Mouse (Mus musculus) heart, embryonic 10.5 days (tissue): ENCODE results near the gene Capn2. TPM values are rescaled to one million over a fixed set of nuclear protein-coding genes. Genes with fewer than 3 reads are reported as not detected.

Experiments used
- DNase-seq: peaks from one replicate; pipeline ENCODE4 v3.0.0-alpha.2; 2017; ENCODE audit warnings: low spot score
- H3K27ac ChIP-seq: fragments of 300-500 bp; sonication (generic); 2 replicates; pipeline ENCODE4 v1.5.1; 2016; ENCODE audit warnings: mild to moderate bottlenecking
- H3K27me3 ChIP-seq: fragments of 300-500 bp; sonication (generic); 2 replicates; pipeline ENCODE4 v1.6.1; 2016; ENCODE audit warnings: mild to moderate bottlenecking; ENCODE audit not compliant: poor library complexity, insufficient read depth, severe bottlenecking
- H3K36me3 ChIP-seq: fragments of 300-500 bp; sonication (generic); 2 replicates; pipeline ENCODE4 v1.6.1; 2016; ENCODE audit warnings: mild to moderate bottlenecking, moderate library complexity
- H3K4me1 ChIP-seq: fragments of 300-500 bp; sonication (generic); 2 replicates; pipeline ENCODE4 v1.6.1; 2016; ENCODE audit warnings: mild to moderate bottlenecking
- H3K4me3 ChIP-seq: fragments of 300-500 bp; sonication (generic); 2 replicates; pipeline ENCODE4 v1.5.1; 2016; ENCODE audit warnings: mild to moderate bottlenecking, moderate library complexity
- H3K9me3 ChIP-seq: fragments of 300-500 bp; sonication (generic); 2 replicates; pipeline ENCODE4 v1.6.1; 2016; ENCODE audit warnings: mild to moderate bottlenecking, moderate library complexity
- WGBS: fragments of 180-500 bp; shearing (Covaris S2); methylation state at CpG from one replicate; pipeline ENCODE4 v1.1.7; 2016; 5-methylcytosine and 5-hydroxymethylcytosine counted together
- polyA plus RNA-seq: library from polyadenylated mRNA; unstranded; fragments of >200 nt; fragmentation: Nextera tagmentation; extraction: Ambion mirVana; gene quantifications from 2 replicates; pipeline ENCODE4 v1.2.1, GENCODE M21; 2016

The Capn2 gene
- polyA plus RNA-seq, 1 experiment from 2014 or later: 96.0 TPM

DNA sequence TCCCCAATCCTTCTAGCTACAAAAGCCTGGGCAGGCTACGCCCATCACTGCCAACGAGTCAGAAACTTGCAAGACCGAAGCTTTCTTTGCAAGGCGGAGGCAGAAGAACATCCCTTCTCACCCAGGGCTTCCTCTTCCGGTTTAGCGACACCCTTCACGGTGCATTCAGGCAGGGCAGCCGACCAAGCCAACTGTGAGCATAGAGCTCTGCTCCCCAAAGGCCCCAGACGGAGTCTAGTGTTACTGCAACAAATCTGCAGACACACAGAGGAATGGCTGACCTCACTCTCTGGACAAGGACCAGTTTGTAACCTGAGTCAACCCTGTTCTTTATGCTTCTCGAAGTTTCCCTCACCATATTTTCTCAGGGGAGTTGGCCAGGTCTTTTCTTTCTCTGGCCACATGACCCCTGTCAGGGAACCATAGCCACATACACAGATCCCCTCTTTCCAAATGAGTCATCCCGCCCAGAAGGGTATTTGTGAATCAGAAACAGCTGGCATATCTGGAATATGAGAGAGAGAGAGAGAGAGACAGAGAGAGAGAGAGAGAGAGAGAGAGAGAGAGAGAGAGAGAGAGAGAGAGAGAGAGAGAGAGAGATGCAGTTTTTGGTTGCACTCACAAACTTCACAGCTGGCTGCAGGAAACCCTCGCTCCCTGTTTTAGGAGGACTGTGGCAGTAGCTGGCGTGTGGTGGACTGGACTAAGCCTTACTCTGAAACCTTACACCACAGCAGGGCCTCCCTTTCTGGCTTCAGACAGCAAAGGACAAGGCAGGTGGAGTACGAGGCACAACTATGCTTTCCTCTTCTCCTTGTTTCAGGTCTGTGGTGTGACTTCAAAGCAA is 2.9 kb upstream of the Capn2 start:
- peaks cover 9% of the 10 kb centered on the region; the same call in 1 of the 2 replicates for H3K27me3 ChIP-seq
- peaks cover 54% of the 10 kb centered on the region for H3K4me1 ChIP-seq
- peak; percentile 82 for DNase-seq
- H3K36me3 ChIP-seq: 0 out of 2 replicates have a peak, but pooled peaks cover 2% of the 10 kb centered on the region
- WGBS: 18% methylated on average over 14 of the region's 14 CpGs
- H3K27ac ChIP-seq: peak overlapping the region; percentile 78
- no peaks in the 10 kb centered on the region for H3K9me3 ChIP-seq
- H3K4me3 ChIP-seq: peak overlapping the region; percentile 25

- Histone ChIP-seq H3K9me3 (no peaks in the 10 kb centered on the region), H3K4me1 (peaks cover 57% of the 10 kb centered on the region), H3K27me3 (peaks cover 9% of the 10 kb centered on the region; the same call in 1 of the 2 replicates), H3K36me3 (peaks cover 6% of the 10 kb centered on the region), H3K4me3 (no peak overlapping the region), H3K27ac (peak overlapping the region; percentile 78)
- no peak for DNase-seq
- 59% methylated on average over 5 of the region's 5 CpGs for whole genome bisulfite sequencing
Measured at GRCm38 (mm10) chr1:182519341-182519740, 1.9 kb upstream of the Capn2 start.

DNA sequence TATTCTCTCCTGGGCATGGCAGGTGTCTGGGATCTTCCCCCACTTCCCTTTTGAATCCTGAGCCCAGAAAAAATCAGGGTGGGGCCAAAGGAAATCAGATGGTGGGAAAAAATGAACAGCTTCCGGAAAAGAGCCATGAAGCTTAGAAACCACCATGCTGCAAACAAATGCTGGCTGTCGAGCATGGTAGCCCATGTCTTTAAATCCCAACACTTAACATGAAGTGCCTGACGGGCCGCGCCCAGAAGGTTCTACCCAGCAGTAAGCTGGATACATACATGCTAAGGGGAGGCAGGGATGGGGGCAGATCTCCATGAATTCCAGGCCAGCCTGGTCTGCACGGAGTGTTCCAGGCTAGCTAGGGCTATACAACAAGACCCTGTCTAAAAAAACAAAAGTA is 1.4 kb upstream of the Capn2 start:
- H3K4me1 ChIP-seq: peaks cover 59% of the 10 kb centered on the region
- peaks cover 6% of the 10 kb centered on the region for H3K36me3 ChIP-seq
- H3K9me3 ChIP-seq: no peaks in the 10 kb centered on the region
- peak overlapping the region; percentile 78; the same call in 1 of the 2 replicates for H3K27ac ChIP-seq
- WGBS: 83% methylated on average over 6 of the region's 6 CpGs
- peaks cover 9% of the 10 kb centered on the region; the same call in 1 of the 2 replicates for H3K27me3 ChIP-seq
- no peak for DNase-seq
- H3K4me3 ChIP-seq: no peak overlapping the region

- Histone ChIP-seq H3K4me3 (peak overlapping the region; percentile 89; the same call in 1 of the 2 replicates), H3K4me1 (peaks cover 63% of the 10 kb centered on the region), H3K27me3 (peaks cover 9% of the 10 kb centered on the region; the same call in 1 of the 2 replicates), H3K27ac (no peak overlapping the region), H3K36me3 (peaks cover 7% of the 10 kb centered on the region), H3K9me3 (no peaks in the 10 kb centered on the region)
- 61% methylated on average over 10 of the region's 10 CpGs for WGBS
- no peak for DNase-seq
Measured at GRCm38 (mm10) chr1:182518143-182518680, 804 bp upstream of the Capn2 start.

DNA sequence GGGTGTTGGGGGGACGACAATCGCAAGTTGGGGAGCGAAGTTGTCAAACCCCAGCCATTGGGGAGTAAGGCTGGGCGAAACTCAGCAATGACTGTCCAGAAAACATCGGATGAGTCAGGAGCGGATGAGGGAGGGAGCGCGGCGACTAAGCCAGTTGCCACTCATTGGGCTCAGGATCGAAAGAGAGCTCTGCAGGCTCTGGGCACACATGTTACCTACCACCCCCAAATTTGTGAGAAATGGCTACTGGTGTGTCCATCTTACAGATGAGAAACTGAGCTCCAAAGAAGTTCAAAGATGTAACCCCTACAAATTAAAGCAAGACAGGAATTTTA is 236 bp upstream of the Capn2 start:
- H3K4me1 ChIP-seq: peaks cover 68% of the 10 kb centered on the region
- no peaks in the 10 kb centered on the region for H3K9me3 ChIP-seq
- peak overlapping the region; percentile 98 for H3K27ac ChIP-seq
- WGBS: under 1% methylated on average over 10 of the region's 10 CpGs
- peaks cover 9% of the 10 kb centered on the region; the same call in 1 of the 2 replicates for H3K27me3 ChIP-seq
- H3K36me3 ChIP-seq: peaks cover 12% of the 10 kb centered on the region
- peak overlapping the region; percentile 89 for H3K4me3 ChIP-seq
- DNase-seq: no peak

- WGBS: 85% methylated on average over 10 of the region's 10 CpGs
- no peak for DNase-seq
- peaks cover 70% of the 10 kb centered on the region for H3K4me1 ChIP-seq
Measured at GRCm38 (mm10) chr1:182514803-182515590, 2.4 kb downstream of the Capn2 start.

DNA sequence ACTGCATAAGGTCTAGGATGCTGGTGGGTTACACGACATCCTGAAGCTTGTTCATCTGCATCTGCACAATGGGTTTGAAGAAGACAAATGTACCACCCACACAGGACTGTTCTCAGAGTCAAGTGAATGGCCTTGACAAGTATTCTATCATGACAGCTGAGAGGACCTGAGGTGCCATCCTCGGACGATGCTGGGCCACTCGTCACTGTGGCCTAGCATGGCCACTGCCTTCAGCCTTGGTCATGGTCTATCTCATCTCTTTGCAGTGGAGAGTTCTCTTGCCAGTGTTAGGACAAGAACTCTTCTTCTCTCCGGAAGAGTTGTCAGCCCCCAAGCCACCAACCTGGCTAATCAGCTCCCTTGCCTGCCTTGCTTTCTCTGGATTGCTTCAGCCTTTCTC is 3.7 kb downstream of the Capn2 start:
- no peaks in the 10 kb centered on the region for H3K9me3 ChIP-seq
- H3K27me3 ChIP-seq: peaks cover 7% of the 10 kb centered on the region; the same call in 1 of the 2 replicates
- H3K4me1 ChIP-seq: peaks cover 70% of the 10 kb centered on the region
- no peak for DNase-seq
- H3K36me3 ChIP-seq: peaks cover 50% of the 10 kb centered on the region
- WGBS: 75% methylated on average over 5 of the region's 5 CpGs
- H3K27ac ChIP-seq: no peak overlapping the region
- no peak overlapping the region for H3K4me3 ChIP-seq

More at GRCm38 (mm10) chr1:182514803-182515590, 2.4 kb downstream of the Capn2 start:
- Histone ChIP-seq H3K27ac (no peak overlapping the region), H3K27me3 (peaks cover 9% of the 10 kb centered on the region; the same call in 1 of the 2 replicates), H3K9me3 (no peaks in the 10 kb centered on the region), H3K36me3 (peaks cover 39% of the 10 kb centered on the region), H3K4me3 (no peak overlapping the region)

- Histone ChIP-seq H3K27ac (no peak overlapping the region), H3K4me3 (no peak overlapping the region), H3K9me3 (no peaks in the 10 kb centered on the region), H3K27me3 (no peaks in the 10 kb centered on the region), H3K4me1 (peaks cover 66% of the 10 kb centered on the region), H3K36me3 (peaks cover 50% of the 10 kb centered on the region)
- DNase-seq: no peak
- 76% methylated on average over 5 of the region's 5 CpGs for WGBS
Measured at GRCm38 (mm10) chr1:182512901-182513410, 4.5 kb downstream of the Capn2 start.

DNA sequence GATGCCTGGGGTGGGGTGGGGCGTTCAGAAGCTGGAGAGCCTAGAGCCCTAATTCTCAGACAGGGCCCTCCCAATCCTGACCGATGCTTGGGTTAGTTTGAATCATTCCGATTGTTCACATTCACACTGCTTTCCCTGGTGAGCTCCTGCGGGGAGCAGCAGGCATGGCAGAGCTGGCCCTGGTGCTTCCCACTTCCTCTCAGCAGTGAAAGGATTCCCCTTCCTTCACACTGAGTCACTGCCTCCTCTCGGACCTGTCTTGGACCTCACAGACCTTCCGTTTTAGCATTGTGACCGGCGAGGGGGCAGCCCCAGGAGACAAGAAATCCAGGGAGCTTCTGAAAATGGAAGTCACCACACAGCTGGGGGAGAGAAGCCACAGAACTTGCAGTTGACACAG is 5.6 kb downstream of the Capn2 start:
- Histone ChIP-seq H3K4me1 (peaks cover 58% of the 10 kb centered on the region), H3K27ac (peak overlapping the region; percentile 32; the same call in 1 of the 2 replicates), H3K9me3 (no peaks in the 10 kb centered on the region), H3K27me3 (no peaks in the 10 kb centered on the region), H3K4me3 (no peak overlapping the region), H3K36me3 (peaks cover 50% of the 10 kb centered on the region)
- no peak for DNase-seq
- 65% methylated on average over 8 of the region's 8 CpGs for WGBS

DNA sequence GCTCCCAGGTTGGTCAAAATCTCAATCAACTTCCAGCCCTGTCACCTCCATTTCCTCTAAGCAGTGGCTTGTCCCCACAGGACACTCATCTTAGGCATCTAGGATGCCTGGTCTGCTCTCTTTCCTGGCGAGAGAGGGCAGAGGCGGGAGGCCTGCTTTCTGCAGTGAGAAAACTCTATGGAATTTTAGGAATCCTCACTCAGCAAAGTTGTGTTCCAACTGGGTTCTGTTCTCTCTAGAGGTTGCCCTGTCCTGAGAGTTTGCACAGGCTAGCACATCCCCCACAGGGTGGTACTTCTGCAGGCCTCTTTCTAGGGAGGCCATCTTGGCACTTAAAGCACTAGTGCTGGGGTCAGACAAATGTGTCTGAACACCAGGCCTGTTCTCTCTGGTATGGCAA is 6.3 kb downstream of the Capn2 start:
- no peak for DNase-seq
- Histone ChIP-seq H3K9me3 (no peaks in the 10 kb centered on the region), H3K36me3 (peaks cover 50% of the 10 kb centered on the region), H3K27ac (peak overlapping the region; percentile 47; the same call in 1 of the 2 replicates), H3K4me1 (peaks cover 57% of the 10 kb centered on the region), H3K27me3 (no peaks in the 10 kb centered on the region), H3K4me3 (no peak overlapping the region)
- WGBS: 44% methylated on average over 2 of the region's 2 CpGs

DNA sequence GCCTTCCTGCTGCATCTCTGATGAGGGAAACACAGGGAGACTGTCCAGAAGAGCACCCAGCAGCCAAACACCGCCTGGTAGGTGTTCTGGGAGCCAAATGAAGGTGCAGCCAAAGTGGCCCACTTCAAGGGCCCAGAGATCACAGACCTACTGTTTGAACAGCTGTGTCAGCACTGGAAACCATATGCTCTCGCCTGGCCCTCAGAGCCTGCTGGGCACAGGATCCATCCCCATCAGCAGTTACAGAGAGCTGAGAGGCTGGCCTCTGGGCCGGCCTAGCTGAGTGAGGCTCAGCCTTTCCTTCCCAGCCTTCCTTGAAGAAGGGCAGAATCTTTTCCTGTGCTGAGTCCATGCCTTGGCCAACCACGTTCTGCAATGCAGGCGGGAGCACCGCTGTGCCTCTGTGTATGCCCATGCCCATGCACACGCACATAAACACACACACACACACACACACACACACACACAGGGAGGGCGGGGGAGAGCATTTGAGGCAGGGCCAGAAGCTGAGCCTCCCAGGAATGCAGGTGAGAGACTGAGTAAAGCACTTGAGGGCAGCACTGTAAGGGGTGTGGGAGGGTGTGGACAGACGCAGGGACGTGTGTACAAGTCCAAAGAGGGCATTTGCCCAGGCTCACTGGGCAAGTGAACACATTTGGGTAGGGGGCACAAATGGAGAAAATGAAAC is 8.2 kb downstream of the Capn2 start:
- H3K4me3 ChIP-seq: no peak overlapping the region
- H3K36me3 ChIP-seq: peaks cover 49% of the 10 kb centered on the region
- 73% methylated on average over 10 of the region's 10 CpGs for WGBS
- peaks cover 61% of the 10 kb centered on the region for H3K4me1 ChIP-seq
- no peak overlapping the region for H3K27ac ChIP-seq
- H3K27me3 ChIP-seq: no peaks in the 10 kb centered on the region
- no peak for DNase-seq
- H3K9me3 ChIP-seq: no peaks in the 10 kb centered on the region
